Mouse (Mus musculus): ENCODE measurements around the gene Atp1b4.
"Not testable (repeated sequence)": the region's sequence is repeated elsewhere in the genome, so short reads cannot be mapped to it uniquely, and the experiment has no call there.

The Atp1b4 gene

DNA sequence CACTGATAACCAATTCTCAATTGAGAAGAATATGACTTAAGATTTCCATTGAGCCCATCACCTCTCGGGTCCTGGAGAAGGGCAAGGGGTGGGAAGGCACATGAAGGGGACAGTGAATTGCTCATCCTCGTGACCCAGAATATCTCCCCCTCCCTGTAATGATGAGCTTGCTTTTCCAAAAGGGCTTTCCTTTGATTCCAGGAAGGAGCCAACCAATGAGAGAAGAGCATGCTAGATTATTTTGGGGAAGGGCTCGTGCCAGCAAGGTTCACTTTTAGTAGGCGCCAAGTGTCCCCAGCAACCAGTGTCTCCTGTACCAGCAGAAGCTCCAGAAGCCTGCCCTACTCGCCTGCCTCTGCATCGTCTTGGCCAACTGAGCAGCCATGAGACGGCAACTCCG is at the start of gene Atp1b4:
Atp1b4 (plus strand) TSS at position 301 of the 400 bp plus-strand sequence.
- DNase-seq (ENCODE audit: low spot score in 2 of 2) = no peak

DNA sequence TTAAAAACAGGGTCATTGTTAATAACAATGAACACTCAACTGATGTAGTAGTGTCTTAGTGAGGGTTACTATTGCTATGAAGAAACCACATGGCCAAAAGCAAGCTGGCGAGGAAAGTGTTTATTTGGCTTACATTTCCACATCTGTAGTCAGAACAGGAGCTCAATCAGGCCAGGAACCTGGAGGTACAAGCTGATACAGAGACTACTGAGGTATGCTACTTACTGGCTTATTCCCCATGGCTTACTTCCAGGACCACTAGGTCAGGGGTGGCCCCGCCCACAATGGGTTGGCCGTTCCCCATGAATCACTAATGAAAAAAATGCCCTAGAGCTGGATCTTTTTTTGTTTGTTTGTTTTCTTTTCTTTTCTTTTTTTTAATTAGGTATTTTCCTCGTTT is 7.4 kb upstream of the Atp1b4 start:
- DNase-seq (ENCODE audit: low spot score in 2 of 2) = no peak

GRCm38 (mm10) chrX:38311054-38311453 is 4.9 kb upstream of the Atp1b4 start:
- DNase-seq (ENCODE audit: low spot score in 2 of 2) = no peak

DNA sequence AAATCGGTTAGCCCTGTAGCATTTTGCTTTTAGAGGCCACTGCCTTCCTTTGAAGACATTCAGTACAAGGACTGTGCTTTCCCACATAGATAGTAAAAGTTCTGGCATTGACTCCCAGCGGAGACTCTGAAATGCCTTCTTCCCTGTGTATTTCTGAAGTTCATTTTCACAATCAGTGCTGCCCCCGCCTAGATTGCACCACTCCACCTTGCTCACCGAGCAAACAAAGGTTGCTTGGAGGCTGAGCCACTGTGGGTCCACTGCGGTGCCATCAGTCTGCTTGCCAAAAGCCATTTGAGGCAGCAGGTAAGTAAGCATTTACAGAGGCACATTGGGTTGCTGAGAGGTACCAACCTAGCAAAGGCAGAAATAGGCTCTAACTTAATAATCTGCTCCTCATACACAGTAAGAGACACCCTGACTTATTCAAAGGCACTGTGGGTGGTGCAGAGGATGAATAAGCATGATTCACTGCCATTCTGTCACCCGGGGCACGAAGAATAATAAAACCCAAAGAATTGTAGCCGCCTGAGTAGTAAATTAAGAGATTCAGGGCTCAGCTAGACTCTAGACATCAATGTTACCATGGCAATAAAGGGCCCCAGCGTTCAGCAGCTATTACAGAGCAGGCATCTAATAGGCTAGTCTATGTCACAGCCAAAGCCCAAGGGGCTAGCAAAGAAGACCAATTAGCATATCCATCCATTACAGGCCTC is 2.9 kb upstream of the Atp1b4 start:
- no peak for DNase-seq (ENCODE audit: low spot score in 2 of 2)

- no peak for DNase-seq (ENCODE audit: low spot score in 2 of 2)
These were observed 2.3 kb upstream of the Atp1b4 start for GRCm38 (mm10) chrX:38313626-38314210.

DNA sequence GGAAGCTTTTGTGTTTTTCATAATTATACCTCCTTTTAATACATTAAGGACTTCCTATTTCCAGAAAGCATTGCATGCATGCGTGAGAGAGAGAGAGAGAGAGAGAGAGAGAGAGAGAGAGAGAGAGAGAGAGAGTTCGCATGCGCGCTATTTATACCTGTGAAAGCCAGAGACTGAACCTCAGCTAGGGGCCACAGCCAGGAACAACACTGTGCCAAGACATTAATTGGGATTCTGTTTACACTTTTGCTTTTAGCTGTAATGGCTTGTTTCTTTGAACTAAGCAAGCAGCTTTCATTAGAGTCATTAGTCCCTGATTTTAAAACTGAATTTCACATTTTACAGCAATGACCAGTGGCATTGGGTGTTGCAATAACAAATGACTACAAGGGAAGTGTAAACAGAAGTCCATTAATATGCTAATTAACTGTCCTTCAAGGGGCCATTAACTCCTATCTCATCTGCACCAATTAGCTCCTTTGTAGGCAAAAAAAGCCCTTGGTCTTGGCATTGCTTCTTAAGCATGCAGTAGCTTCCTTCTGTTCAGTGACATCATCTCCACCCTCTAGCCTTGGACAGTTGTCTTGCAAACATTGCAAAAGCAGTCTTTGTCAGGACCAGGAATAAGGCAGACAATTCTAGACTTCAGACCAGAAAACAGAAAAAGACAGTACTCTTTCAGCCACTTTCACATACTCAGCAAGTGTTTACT is 14.9 kb downstream of the Atp1b4 start:
- DNase-seq (ENCODE audit: low spot score in 2 of 2) = no peak

GRCm38 (mm10) chrX:38334329-38335279 is 18.6 kb downstream of the Atp1b4 start:
- DNase-seq (ENCODE audit: low spot score in 2 of 2) = peak in 1 of 2 experiments; percentile 6

- no peak for DNase-seq (ENCODE audit: low spot score in 2 of 2)
These were observed 46.0 kb downstream of the Atp1b4 start for GRCm38 (mm10) chrX:38362016-38362415.

GRCm38 (mm10) chrX:38364621-38365020 is 48.6 kb downstream of the Atp1b4 start:
- DNase-seq (ENCODE audit: low spot score in 2 of 2) = peak in 1 of 2 experiments; percentile 0

GRCm38 (mm10) chrX:38373169-38373568 is 57.2 kb downstream of the Atp1b4 start:
- DNase-seq (ENCODE audit: low spot score in 2 of 2) = not testable (repeated sequence)
